Mouse (Mus musculus): ENCODE measurements at regions not wholly inside any gene's neighbourhood (a gene's known extent, or its start where the extent isn't known, plus 50 kb on each side); places are given as distances from the start of the nearest gene placed in this dataset.

DNA sequence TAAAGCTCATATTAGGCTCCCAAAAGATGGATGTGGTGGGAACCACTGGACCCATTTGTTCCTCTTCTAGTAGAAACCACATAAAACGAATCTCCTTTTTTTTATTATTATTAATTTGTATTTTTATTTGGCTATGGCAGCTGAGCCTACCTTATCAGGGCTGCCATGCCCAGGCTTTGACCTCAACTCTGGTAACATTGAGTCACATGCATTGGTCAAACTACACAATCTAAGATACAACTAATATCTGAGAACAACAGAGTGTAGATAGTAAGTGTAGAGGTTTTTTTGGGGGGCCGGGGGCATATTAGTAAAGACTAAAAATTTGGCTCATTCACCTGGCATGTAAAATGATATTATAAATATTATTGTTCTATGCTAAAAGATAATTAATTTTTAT is 188.6 kb upstream of the Fam240b start:
- TF ChIP-seq ETS1 (IDR thresholded peaks at IDR 0.05; ENCODE audit: low read depth, low read length) = 0 out of 2 replicates have a peak, but pooled peaks have one; percentile 48
- TF ChIP-seq EP300 (IDR thresholded peaks at IDR 0.05; ENCODE audit: low read depth in 1 of 2, low read length in 2 of 2) = peak; percentile 27 to 66; a peak in 3 of 4 replicates

Data from MEL (cell line).